Mouse (Mus musculus): ENCODE results near the gene Nfx1. TPM values are rescaled to one million over a fixed set of nuclear protein-coding genes. Genes with fewer than 3 reads are reported as not detected.
"Not testable (repeated sequence)": the region's sequence is repeated elsewhere in the genome, so short reads cannot be mapped to it uniquely, and the experiment has no call there.

Nfx1 gene
- 10 to 100 TPM; 72.0 to 77.1 TPM for total RNA-seq (2021)
- long read RNA-seq, experiment 1, full-length matches to known transcripts, result 29 of 49 reads
- long read RNA-seq, experiment 1, partial matches to known transcripts, result 6 of 49 reads
- long read RNA-seq, experiment 1, other reads (novel, unspliced or antisense), result 14 of 49 reads
- long read RNA-seq, experiment 2, full-length matches to known transcripts, result 68 of 89 reads
- long read RNA-seq, experiment 2, partial matches to known transcripts, result 10 of 89 reads
- long read RNA-seq, experiment 2, other reads (novel, unspliced or antisense), result 11 of 89 reads

DNA sequence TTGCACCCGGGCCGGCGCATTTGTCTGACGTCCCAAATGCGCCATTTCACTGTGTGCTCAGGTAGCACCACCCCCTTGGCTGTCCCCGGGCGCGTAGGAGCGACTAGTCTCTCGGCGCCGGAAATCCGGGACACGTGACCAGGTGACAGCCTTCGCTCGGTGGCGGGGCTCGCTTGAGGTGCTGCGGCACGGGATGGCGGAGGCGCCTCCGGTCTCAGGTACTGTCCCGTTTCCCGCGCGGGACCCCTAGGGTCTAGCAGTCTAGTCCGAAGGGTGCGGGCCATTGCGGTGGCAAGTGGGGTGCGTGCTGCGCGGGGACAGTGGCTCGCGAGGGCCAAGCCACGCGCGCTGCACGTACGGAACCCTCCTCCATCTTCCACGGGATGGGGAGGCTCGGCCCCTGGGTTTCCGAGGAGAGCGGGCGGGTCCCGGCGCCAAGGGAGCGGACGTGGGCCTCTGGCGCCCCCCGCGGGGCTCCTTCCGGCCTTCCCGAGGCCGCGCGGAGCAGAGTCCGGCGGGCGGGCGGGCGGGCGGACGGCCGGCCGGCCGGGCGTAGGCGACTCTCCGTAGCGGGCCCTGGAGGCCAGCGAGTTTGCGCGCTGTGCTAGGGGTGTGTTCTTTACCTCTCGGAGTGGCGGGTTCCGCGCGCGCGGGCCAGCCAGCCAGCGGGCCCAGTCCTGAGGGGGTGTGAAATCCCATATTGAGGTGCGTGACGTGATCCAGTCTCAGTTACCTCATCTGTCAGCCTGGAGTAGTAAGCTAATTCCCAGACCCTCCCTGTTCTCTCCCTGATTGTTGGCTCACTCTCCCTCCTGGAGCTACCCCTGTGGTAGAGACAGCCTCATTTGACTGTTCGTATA, at the start of gene Nfx1:
TSS of gene Nfx1 (plus strand) at position 65 of the 860 bp plus-strand sequence.
- Histone ChIP-seq H3K27ac (peak within 1 kb of the TSS; percentile 97), H3K4me3 (peak within 1 kb of the TSS; percentile 99)
- DNase-seq (ENCODE audit: low spot score in 2 of 2), result peak; percentile 95
- TF ChIP-seq CTCF (conservative IDR thresholded peaks at IDR 0.05), result no peak

DNA sequence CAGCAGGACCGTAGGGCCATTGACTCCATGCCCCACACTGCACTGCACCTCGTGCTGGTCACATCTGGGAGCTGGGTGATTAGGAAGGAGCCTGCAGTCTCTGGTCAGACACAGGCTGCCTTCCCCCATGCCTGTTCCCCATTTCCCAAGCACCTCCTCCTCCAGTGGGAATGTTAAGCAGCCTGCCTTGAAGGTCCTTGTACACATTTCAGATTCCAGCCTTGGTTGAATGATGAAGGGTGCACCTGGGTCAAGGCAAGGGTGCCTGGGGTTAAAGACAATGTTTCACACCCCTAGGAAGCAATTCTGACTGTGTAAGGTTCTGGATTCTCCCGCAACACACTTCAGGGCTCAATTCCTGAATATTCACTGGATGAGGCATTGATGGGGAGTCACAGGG, 49.4 kb upstream of the Nfx1 start:
- DNase-seq (ENCODE audit: low spot score in 2 of 2), result no peak
- no peak for TF ChIP-seq CTCF (conservative IDR thresholded peaks at IDR 0.05)
- H3K4me3 ChIP-seq, result no peak overlapping the region
- H3K27ac ChIP-seq, result no peak overlapping the region

DNA sequence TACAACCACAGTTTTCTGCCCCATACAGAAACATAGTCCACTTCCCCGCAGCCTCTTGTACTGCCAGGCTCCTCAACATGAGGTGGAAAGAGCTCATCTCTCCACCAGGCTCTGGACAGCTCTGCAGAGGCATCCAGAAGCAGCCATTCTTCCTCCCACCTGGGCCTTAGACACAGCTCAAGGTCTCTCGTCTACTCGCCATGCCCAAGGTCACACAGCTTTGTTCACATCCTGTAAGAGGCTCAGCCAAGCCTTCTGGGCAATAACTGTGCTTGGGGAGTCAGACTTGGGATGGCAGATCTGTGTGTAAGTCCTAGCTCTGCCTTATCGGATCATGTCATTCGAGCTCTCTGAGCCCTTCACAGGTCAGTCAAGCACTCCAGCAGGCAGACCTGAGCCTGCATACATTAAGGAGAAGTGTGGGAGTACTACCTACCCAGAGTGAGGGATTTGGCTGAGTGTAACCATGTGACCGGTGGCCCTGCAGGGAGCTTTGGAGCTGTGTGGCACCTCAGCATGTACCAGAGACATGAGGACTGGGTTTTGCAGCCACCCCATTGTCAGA, 47.5 kb upstream of the Nfx1 start:
- no peak for TF ChIP-seq CTCF (conservative IDR thresholded peaks at IDR 0.05)
- H3K27ac ChIP-seq, result no peak overlapping the region
- no peak for DNase-seq (ENCODE audit: low spot score in 2 of 2)
- H3K4me3 ChIP-seq, result no peak overlapping the region

DNA sequence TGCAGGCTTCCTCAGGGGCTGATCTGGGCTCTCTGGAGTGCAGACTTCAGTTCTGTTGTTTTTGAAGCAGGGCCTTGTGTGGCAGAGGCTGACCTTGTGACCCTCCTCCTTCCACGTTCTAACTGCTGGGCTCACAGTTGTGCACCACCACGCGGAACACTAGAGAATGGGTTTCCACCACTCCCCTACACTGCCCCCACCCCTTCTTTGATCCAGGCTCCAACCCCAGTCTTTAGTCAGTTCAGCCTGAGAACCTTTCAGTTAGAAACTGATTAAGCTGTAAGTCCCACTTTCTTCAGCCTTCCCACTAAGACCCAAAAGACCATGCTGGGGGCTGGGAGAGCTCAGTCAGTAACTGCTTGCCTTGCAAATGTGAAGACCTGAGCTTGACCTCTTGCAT, 45.1 kb upstream of the Nfx1 start:
- no peak for TF ChIP-seq CTCF (conservative IDR thresholded peaks at IDR 0.05)
- no peak overlapping the region for H3K4me3 ChIP-seq
- no peak for DNase-seq (ENCODE audit: low spot score in 2 of 2)
- H3K27ac ChIP-seq, result no peak overlapping the region

DNA sequence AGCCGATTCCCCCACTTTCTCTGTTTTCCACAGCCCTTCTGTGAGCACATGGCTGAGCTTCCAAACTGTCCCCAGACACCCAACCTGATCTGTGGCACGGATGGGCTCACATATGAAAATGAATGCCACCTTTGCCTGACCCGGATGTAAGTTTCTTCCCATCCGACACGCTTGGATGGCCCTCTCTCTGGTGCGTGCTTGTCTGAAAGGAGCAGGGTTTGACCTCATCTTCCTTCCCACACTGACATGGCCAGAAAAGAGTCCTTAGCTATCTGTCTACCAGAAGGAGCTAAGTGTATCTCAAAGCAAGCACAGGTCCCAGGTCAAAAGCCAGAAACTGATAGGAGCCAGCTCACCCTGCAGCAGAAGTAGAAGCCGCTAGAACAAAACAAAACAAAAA, 41.7 kb upstream of the Nfx1 start:
- Histone ChIP-seq H3K27ac (no peak overlapping the region), H3K4me3 (no peak overlapping the region)
- no peak for TF ChIP-seq CTCF (conservative IDR thresholded peaks at IDR 0.05)
- no peak for DNase-seq (ENCODE audit: low spot score in 2 of 2)

DNA sequence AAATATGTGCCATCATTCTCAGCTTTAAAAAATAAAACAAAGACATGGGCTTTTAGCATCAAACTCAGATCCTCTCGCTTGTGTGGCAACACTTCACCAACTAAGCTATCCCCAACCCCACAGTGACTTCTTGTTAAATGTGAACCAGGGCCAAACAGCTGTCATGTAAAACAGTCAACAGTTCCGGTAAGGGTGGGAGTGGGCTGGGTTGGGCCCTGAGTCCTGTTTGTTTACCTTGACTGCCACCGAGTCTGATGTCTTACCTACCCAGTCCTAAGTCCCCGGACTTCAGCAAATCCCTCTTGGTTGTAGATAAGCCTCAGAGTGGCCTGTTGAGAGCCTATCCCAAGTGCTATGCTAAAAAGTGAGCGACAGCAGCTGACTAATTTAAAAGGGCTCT, 37.0 kb upstream of the Nfx1 start:
- TF ChIP-seq CTCF (conservative IDR thresholded peaks at IDR 0.05), result no peak
- no peak overlapping the region for H3K4me3 ChIP-seq
- DNase-seq (ENCODE audit: low spot score in 2 of 2), result no peak
- no peak overlapping the region for H3K27ac ChIP-seq

DNA sequence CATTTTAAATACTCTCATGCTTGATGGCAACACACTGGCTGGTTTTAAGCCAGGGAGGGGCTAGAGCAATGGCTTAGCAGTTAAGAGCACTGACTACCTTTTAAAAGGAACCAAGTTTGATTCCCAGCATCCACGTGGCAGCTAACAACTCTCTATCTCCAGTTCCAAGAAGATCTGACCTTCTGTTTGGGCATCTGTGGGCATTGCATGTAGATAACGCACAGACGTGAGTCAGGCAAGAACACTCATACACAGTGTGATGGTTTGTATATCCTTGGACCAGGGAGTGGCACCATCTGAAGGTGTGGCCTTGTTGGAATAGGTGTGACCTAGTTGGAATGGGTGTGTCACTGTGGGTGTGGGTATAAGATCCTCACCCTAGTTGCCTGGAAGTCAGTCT, 36.3 kb upstream of the Nfx1 start:
- not testable (repeated sequence) for DNase-seq (ENCODE audit: low spot score in 2 of 2); H3K27ac ChIP-seq; H3K4me3 ChIP-seq

DNA sequence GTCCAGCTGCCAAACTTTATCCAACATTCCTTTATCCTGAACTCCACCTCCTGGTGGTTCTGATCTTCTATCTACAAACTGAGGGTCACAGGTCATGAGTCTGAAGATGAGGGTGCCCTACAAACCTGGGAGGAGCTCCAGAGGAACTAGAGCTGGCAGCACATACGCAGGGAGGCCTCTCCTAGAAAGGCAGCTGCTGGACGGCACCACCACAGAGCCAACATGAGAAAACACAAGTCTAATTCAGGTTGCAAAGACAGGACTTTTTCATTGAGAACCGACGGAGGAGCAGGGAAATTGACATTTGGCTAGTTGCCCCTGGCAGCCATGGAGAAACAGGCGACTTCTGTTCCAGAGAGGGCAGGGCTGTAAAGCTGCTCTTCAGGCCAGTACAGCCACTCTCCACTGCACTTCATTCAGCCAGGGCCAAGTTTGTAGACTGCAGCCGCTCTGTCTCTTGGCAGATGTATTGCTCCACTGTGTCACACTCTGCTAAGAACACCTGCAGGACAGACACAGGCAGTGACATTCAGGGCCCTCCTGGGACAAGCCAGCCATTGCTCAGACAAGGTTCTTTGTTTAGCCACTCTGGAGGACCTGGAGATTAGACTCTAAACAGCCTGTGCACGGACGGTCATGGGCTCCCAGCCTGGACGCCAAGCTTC, 34.4 kb upstream of the Nfx1 start:
- TF ChIP-seq CTCF (conservative IDR thresholded peaks at IDR 0.05), result no peak
- Histone ChIP-seq H3K27ac (no peak overlapping the region), H3K4me3 (no peak overlapping the region)
- DNase-seq (ENCODE audit: low spot score in 2 of 2), result peak; percentile 51 to 57

DNA sequence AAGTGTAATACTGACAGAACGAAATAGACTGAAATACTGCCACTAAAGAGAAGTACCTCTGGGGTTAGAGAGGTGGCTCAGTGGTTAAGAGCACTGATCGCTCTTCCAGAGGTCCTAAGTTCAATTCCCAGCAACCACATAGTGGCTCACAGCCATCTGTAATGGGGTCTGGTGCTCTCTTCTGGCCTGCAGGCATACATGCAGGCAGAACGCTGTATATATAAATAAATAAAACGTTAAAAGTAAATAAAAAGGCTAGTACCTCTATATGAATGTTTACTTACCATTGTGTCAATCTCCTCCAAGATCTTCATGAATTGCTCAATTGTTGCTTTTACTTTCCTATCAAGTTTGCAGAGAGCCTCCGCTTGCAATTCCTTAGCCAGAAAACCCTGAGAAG, 31.9 kb upstream of the Nfx1 start:
- DNase-seq (ENCODE audit: low spot score in 2 of 2), result no peak
- H3K27ac ChIP-seq, result no peak overlapping the region

DNA sequence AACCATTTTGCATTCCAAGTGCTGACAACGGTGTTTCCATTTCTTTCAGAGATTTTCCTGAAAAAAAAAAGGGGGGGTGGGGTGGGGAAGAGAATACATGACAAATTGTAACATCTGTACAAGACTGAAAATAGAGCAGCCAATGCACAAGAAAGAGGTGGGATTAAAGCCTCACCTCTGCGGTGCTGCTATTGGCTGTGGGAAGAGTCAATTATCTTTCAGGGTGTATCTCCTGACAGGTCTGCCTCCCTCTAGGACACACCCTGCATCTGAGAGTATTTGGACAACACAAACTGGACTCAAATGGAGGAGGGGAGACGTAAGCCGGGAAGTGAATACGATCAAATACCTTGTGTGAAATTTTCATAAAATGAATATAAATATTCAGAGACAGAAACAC, 27.1 kb upstream of the Nfx1 start:
- TF ChIP-seq CTCF (conservative IDR thresholded peaks at IDR 0.05), result no peak
- DNase-seq (ENCODE audit: low spot score in 2 of 2), result no peak
- Histone ChIP-seq H3K4me3 (no peak overlapping the region), H3K27ac (no peak overlapping the region)

More for the DNA sequence above, 31.9 kb upstream of the Nfx1 start:
- TF ChIP-seq CTCF (conservative IDR thresholded peaks at IDR 0.05), result peak; percentile 51
- no peak overlapping the region for H3K4me3 ChIP-seq

DNA sequence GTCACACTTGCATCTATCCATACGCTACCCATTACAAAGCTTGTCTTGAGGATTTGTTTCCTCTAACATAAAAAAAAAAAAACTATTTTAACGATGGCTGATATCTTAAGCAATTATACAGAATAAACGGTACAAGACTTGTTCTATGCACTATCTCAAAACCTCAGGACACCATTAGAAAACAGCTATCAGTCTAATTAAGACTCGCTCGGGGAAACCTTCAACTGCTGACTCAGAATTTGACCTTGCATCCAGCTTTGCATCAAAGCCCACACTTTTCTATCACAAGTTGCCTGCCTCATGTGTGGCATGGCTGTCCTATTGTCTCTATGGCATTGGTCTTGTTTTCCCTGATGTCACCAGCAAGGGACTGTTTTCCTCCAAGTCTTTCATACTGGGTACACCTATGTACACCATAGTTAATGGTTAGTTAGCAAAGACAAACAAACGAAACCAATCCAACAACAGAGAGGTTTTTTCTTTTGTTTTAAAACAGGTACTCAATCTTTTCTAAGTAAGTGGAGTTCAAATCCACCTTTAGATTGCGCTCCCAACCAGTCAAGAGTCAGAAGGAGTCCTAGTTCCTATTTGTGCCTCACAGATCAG, 24.1 kb upstream of the Nfx1 start:
- peak overlapping the region; percentile 95 for H3K4me3 ChIP-seq
- TF ChIP-seq CTCF (conservative IDR thresholded peaks at IDR 0.05), result no peak
- DNase-seq (ENCODE audit: low spot score in 2 of 2), result no peak
- no peak overlapping the region for H3K27ac ChIP-seq

DNA sequence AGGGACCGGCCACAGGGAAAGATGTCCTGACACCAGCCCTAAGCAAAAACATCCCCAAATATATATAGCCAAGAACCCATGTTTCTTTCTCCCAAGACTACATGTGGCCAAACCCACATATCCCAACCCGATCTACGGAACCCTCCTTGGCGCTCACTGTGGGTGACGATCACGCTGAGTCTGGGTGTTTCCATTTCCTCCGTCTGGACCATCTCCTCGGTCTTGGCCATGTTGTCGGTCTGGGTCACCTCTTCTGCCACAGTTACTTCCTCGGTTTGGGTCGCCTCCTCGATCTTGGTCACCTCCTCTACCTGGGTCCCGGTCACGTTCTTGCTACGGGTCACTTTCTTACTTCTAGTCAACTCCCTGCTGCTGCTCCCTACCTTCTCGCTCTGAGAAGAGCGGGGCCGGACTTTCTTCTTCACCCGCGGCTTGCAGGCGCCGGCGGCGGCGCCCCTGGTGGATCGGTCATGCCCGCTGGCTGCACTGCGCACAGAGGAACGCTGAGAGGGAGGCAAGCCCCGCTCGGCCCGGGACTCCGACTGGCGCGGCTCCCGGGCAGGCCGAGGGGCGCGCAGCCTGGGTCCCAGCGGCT, 23.0 kb upstream of the Nfx1 start:
- H3K27ac ChIP-seq, result peak overlapping the region; percentile 83
- peak; percentile 55 for TF ChIP-seq CTCF (conservative IDR thresholded peaks at IDR 0.05)
- no peak for DNase-seq (ENCODE audit: low spot score in 2 of 2)
- H3K4me3 ChIP-seq, result peak overlapping the region; percentile 95
